Mouse (Mus musculus): ENCODE measurements around the gene Mtss1l.

GRCm38 (mm10) chr8:110695431-110695830 is 25.8 kb upstream of the Mtss1l start:
- TF ChIP-seq CTCF (IDR thresholded peaks at IDR 0.05; ENCODE audit: low read depth) (no peak), EP300 (IDR thresholded peaks at IDR 0.05; ENCODE audit: low read depth) (no peak)
